Mouse (Mus musculus) thymus, adult 2 months (tissue): Measurements from ENCODE around the gene Tmem213.

Experiments
- CTCF ChIP-seq: fragments of 200-500 bp; IDR thresholded peaks from 2 replicates; pipeline ENCODE4 v1.5.1; 2012; ENCODE audit warnings: mild to moderate bottlenecking, control low read depth, low read length, moderate library complexity, borderline replicate concordance; ENCODE audit not compliant: control insufficient read depth, poor library complexity, insufficient read depth; ENCODE audit errors: extremely low read depth
- POLR2A ChIP-seq: fragments of 200-500 bp; IDR thresholded peaks from 2 replicates; pipeline ENCODE4 v1.6.1; 2012; ENCODE audit warnings: mild to moderate bottlenecking, low read length, control low read depth, moderate library complexity; ENCODE audit not compliant: control insufficient read depth, poor library complexity, insufficient read depth; ENCODE audit errors: extremely low read depth

DNA sequence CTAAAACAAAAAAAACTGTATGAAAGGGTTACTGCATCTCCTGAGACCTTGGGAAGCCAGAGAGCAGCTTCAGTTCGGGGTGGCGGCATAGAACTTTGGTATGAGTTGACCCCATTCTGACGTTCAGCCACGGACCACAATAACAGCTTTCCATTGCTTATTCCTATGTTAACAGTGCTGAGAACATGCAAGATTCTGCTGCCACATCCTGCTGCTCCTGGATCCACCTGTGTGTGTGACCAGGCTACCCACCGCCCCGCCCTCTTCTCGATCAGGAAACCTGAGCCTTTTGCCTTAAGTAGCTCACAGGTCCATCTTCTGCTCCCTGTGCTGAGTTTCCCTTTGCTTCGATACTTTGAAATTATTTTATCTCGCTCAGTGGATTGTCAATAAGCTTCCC is 3.1 kb upstream of the Tmem213 start:
- TF ChIP-seq CTCF (no peak), POLR2A (no peak)
